Mouse (Mus musculus) forebrain, embryonic 11.5 days (tissue): ENCODE data around the gene Dtnb. TPM values are rescaled to one million over a fixed set of nuclear protein-coding genes. Genes with fewer than 3 reads are reported as not detected.

Experiments used
- ATAC-seq: fragments of 200-750 bp; cut with Nextera tagmentation; replicated peaks from 2 replicates; pipeline ENCODE4 v1.8.0; 2017; ENCODE audit warnings: moderate TSS enrichment; ENCODE audit not compliant: low FRiP score
- DNase-seq: peaks from one replicate; pipeline ENCODE4 v3.0.0-alpha.2; 2017; ENCODE audit warnings: low spot score
- H3K27ac ChIP-seq: fragments of 300-500 bp; sonication (generic); 2 replicates; pipeline ENCODE4 v1.5.1; 2014; ENCODE audit warnings: low read depth, low read length
- H3K27me3 ChIP-seq: fragments of 300-500 bp; sonication (generic); 2 replicates; pipeline ENCODE4 v1.6.1; 2014; ENCODE audit warnings: mild to moderate bottlenecking, low read length, mixed read lengths; ENCODE audit not compliant: control insufficient read depth, insufficient read depth
- H3K36me3 ChIP-seq: fragments of 300-500 bp; sonication (generic); 2 replicates; pipeline ENCODE4 v1.6.1; 2014; ENCODE audit warnings: mild to moderate bottlenecking, low read length, moderate library complexity, mixed read lengths; ENCODE audit not compliant: control insufficient read depth, insufficient read depth
- H3K4me1 ChIP-seq: fragments of 300-500 bp; sonication (generic); replicated peaks from 2 replicates; pipeline ENCODE4 v1.6.1; 2014; ENCODE audit warnings: low read length, mixed read lengths; ENCODE audit not compliant: control insufficient read depth, insufficient read depth
- H3K4me2 ChIP-seq: fragments of 300-500 bp; sonication (generic); 2 replicates; pipeline ENCODE4 v1.6.1; 2014; ENCODE audit warnings: low read depth, mild to moderate bottlenecking, low read length, moderate library complexity, mixed read lengths; ENCODE audit not compliant: severe bottlenecking
- H3K4me3 ChIP-seq: fragments of 300-500 bp; sonication (generic); 2 replicates; pipeline ENCODE4 v1.5.1; 2014; ENCODE audit warnings: low read depth, low read length
- H3K9ac ChIP-seq: fragments of 300-500 bp; sonication (generic); 2 replicates; pipeline ENCODE4 v1.6.1; 2014; ENCODE audit warnings: low read length
- H3K9me3 ChIP-seq: fragments of 300-500 bp; sonication (generic); 2 replicates; pipeline ENCODE4 v1.6.1; 2016; ENCODE audit warnings: low read length, mixed read lengths; ENCODE audit not compliant: control insufficient read depth
- WGBS: fragments of 180-500 bp; shearing (Covaris S2); extraction: QIAGEN DNeasy Blood & Tissue Kit; methylation state at CpG from one replicate; pipeline ENCODE4 v1.1.7; 2014; 5-methylcytosine and 5-hydroxymethylcytosine counted together
- polyA plus RNA-seq: library from polyadenylated mRNA; unstranded; fragments of >200 nt; fragmentation: Nextera tagmentation; extraction: Ambion mirVana; gene quantifications from 2 replicates; pipeline ENCODE4 v1.2.1, GENCODE M21; 2014

Gene Dtnb
- polyA plus RNA-seq, 1 experiment from 2014 or later: 37.8 TPM

DNA sequence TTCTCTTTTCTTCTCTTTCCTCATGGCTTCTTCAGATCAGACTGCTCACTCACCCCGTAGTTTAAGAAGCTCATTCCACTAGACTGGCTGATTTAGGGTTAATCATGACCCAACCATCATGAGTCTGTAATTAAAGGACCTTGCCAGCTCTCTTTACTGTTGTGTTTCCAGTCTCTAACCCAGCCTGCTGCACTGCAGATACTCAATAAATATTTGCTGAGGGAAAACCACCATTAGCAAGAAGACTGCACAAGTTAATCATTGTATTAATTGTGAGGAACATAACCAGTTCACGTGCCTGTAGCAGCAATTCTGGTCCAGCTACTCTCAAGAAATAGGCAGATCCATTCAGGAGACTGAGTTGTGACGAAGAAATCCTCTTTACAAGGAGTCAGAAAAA is 185.9 kb downstream of the Dtnb start:
- ATAC-seq (no peak), DNase-seq (no peak)
- no peaks in the 10 kb centered on the region for H3K9me3 ChIP-seq
- H3K4me3 ChIP-seq: no peak overlapping the region
- H3K4me1 ChIP-seq: no peaks in the 10 kb centered on the region
- no peak overlapping the region for H3K9ac ChIP-seq
- H3K4me2 ChIP-seq: no peak overlapping the region
- H3K27ac ChIP-seq: no peak overlapping the region
- no peaks in the 10 kb centered on the region for H3K27me3 ChIP-seq
- H3K36me3 ChIP-seq: no peaks in the 10 kb centered on the region
- 74% methylated on average over 3 of the region's 3 CpGs for WGBS

- Histone ChIP-seq H3K4me2 (no peak overlapping the region), H3K4me3 (no peak overlapping the region), H3K27ac (no peak overlapping the region), H3K4me1 (no peaks in the 10 kb centered on the region), H3K36me3 (no peaks in the 10 kb centered on the region), H3K9me3 (no peaks in the 10 kb centered on the region), H3K27me3 (no peaks in the 10 kb centered on the region), H3K9ac (no peak overlapping the region)
- 69% methylated on average over 4 of the region's 4 CpGs for WGBS
- no peak for ATAC-seq
- DNase-seq: no peak
Measured at GRCm38 (mm10) chr12:3759419-3759818, 187.2 kb downstream of the Dtnb start.

GRCm38 (mm10) chr12:3760876-3761590 is 188.9 kb downstream of the Dtnb start:
- 84% methylated on average over 4 of the region's 4 CpGs for WGBS
- no peak for ATAC-seq
- no peaks in the 10 kb centered on the region for H3K4me1 ChIP-seq
- no peak for DNase-seq
- H3K27ac ChIP-seq: no peak overlapping the region
- H3K36me3 ChIP-seq: no peaks in the 10 kb centered on the region
- H3K9ac ChIP-seq: no peak overlapping the region
- H3K4me3 ChIP-seq: no peak overlapping the region
- H3K27me3 ChIP-seq: no peaks in the 10 kb centered on the region
- no peaks in the 10 kb centered on the region for H3K9me3 ChIP-seq
- H3K4me2 ChIP-seq: no peak overlapping the region

GRCm38 (mm10) chr12:3761591-3762295 is 189.6 kb downstream of the Dtnb start:
- Histone ChIP-seq H3K9ac (no peak overlapping the region), H3K9me3 (no peaks in the 10 kb centered on the region), H3K27ac (no peak overlapping the region), H3K4me3 (no peak overlapping the region), H3K4me1 (no peaks in the 10 kb centered on the region), H3K4me2 (no peak overlapping the region), H3K36me3 (no peaks in the 10 kb centered on the region), H3K27me3 (no peaks in the 10 kb centered on the region)
- DNase-seq (no peak), ATAC-seq (no peak)
- WGBS: 85% methylated on average over 6 of the region's 6 CpGs

DNA sequence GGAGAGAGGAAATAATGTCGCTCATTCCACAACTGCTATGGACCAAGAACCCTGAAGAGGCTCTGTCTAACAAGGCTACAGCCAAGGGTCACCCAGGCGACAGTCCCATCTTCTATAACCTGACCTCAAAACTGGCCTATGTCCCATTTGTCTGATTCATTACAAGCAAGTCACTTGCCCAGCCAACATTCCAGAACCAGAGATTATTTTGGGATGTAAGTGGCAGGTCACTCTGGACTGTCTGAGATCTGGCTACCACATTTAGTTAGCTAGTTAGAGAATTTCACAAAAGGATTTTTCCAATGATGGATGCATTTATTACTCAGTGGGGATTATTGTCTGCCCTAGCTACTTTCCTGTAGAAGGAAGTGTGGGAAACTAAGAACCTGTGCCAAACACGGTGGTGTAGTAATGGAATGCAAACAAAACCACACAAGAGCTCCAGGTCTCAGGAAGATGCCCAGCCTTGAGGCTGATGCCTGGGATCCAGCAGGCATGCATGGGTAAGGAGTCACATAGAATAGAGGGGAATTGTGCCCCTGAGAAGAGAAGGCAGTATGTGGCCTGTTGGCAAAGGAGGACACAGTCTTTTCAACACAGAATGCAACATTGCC is 192.1 kb downstream of the Dtnb start:
- Histone ChIP-seq H3K27me3 (no peaks in the 10 kb centered on the region), H3K9me3 (no peaks in the 10 kb centered on the region), H3K27ac (no peak overlapping the region), H3K9ac (no peak overlapping the region), H3K4me3 (no peak overlapping the region), H3K4me1 (no peaks in the 10 kb centered on the region), H3K4me2 (no peak overlapping the region), H3K36me3 (no peaks in the 10 kb centered on the region)
- 84% methylated on average over 3 of the region's 3 CpGs for WGBS
- DNase-seq (no peak), ATAC-seq (no peak)

DNA sequence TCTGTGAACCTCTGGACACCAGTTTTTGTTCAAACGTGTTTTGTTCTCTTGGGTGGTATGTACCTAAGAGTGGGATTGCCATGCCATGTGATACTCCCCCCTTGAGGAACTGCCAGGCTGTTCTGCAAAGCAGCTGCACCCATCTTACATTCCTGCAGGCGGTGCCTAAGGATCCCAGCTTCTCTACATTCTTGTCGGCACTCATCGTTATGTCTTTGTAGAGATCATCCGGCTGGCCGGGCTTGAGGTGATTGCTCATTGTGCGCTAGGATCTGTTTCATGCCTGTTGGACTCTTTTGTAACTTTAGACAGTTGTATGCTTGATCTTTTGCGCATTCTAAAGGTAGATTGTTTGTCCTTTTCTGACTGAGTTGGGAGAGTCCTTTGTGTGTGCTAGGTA is 195.2 kb downstream of the Dtnb start:
- 49% methylated on average over 8 of the region's 8 CpGs for WGBS
- DNase-seq: no peak
- H3K36me3 ChIP-seq: no peaks in the 10 kb centered on the region
- H3K4me3 ChIP-seq: no peak overlapping the region
- no peaks in the 10 kb centered on the region for H3K27me3 ChIP-seq
- H3K9me3 ChIP-seq: no peaks in the 10 kb centered on the region
- H3K4me2 ChIP-seq: no peak overlapping the region
- no peaks in the 10 kb centered on the region for H3K4me1 ChIP-seq
- ATAC-seq: no peak
- no peak overlapping the region for H3K9ac ChIP-seq
- H3K27ac ChIP-seq: no peak overlapping the region

GRCm38 (mm10) chr12:3768391-3768790 is 196.2 kb downstream of the Dtnb start:
- H3K27ac ChIP-seq: no peak overlapping the region
- H3K9me3 ChIP-seq: no peaks in the 10 kb centered on the region
- H3K9ac ChIP-seq: no peak overlapping the region
- DNase-seq (no peak), ATAC-seq (no peak)
- no peaks in the 10 kb centered on the region for H3K27me3 ChIP-seq
- no peak overlapping the region for H3K4me3 ChIP-seq
- H3K4me1 ChIP-seq: no peaks in the 10 kb centered on the region
- no peaks in the 10 kb centered on the region for H3K36me3 ChIP-seq
- WGBS: 88% methylated on average over 4 of the region's 4 CpGs
- no peak overlapping the region for H3K4me2 ChIP-seq

- 77% methylated on average over 2 of the region's 2 CpGs for WGBS
- no peak for ATAC-seq
Measured at GRCm38 (mm10) chr12:3770546-3770945, 198.4 kb downstream of the Dtnb start.

More at GRCm38 (mm10) chr12:3770546-3770945, 198.4 kb downstream of the Dtnb start:
- DNase-seq: no peak
- Histone ChIP-seq H3K27ac (no peak overlapping the region), H3K4me2 (no peak overlapping the region), H3K27me3 (no peaks in the 10 kb centered on the region), H3K4me3 (no peak overlapping the region), H3K4me1 (no peaks in the 10 kb centered on the region), H3K9ac (no peak overlapping the region), H3K36me3 (no peaks in the 10 kb centered on the region), H3K9me3 (no peaks in the 10 kb centered on the region)
